Mouse (Mus musculus) intestine, postnatal 0 days (tissue): ENCODE data around the gene Pan2. TPM values are rescaled to one million over a fixed set of nuclear protein-coding genes. Genes with fewer than 3 reads are reported as not detected.

Experiments used
- ATAC-seq: fragments of 200-750 bp; cut with Nextera tagmentation; 2 replicates; pipeline ENCODE4 v1.8.0; 2017; ENCODE audit warnings: mild to moderate bottlenecking, moderate TSS enrichment, moderate library complexity
- H3K27ac ChIP-seq: fragments of 300-500 bp; sonication (generic); 2 replicates; pipeline ENCODE4 v1.5.1; 2014; ENCODE audit warnings: mild to moderate bottlenecking, low read depth, low read length, moderate library complexity
- H3K27me3 ChIP-seq: fragments of 300-500 bp; sonication (generic); replicated peaks from 2 replicates; pipeline ENCODE4 v1.6.1; 2014; ENCODE audit warnings: low read length, mixed read lengths; ENCODE audit not compliant: control insufficient read depth, insufficient read depth
- H3K36me3 ChIP-seq: fragments of 300-500 bp; sonication (generic); 2 replicates; pipeline ENCODE4 v1.6.1; 2014; ENCODE audit warnings: mild to moderate bottlenecking, moderate library complexity; ENCODE audit not compliant: control insufficient read depth, insufficient read depth
- H3K4me1 ChIP-seq: fragments of 300-500 bp; sonication (generic); replicated peaks from 2 replicates; pipeline ENCODE4 v1.6.1; 2014; ENCODE audit warnings: antibody characterized with exemption, low read length, mixed read lengths; ENCODE audit not compliant: control insufficient read depth, insufficient read depth
- H3K4me2 ChIP-seq: fragments of 300-500 bp; sonication (generic); replicated peaks from 2 replicates; pipeline ENCODE4 v1.6.1; 2014; ENCODE audit warnings: low read depth, mild to moderate bottlenecking, moderate library complexity
- H3K4me3 ChIP-seq: fragments of 300-500 bp; sonication (generic); 2 replicates; pipeline ENCODE4 v1.5.1; 2014; ENCODE audit warnings: low read depth, low read length
- H3K9ac ChIP-seq: fragments of 300-500 bp; sonication (generic); 2 replicates; pipeline ENCODE4 v1.6.1; 2014; ENCODE audit warnings: mild to moderate bottlenecking, low read depth, low read length
- H3K9me3 ChIP-seq: fragments of 300-500 bp; sonication (generic); 2 replicates; pipeline ENCODE4 v1.6.1; 2016; ENCODE audit warnings: mixed run types; ENCODE audit not compliant: control insufficient read depth
- CTCF ChIP-seq: sonication (generic); IDR thresholded peaks from 2 replicates; pipeline ENCODE4 v1.5.1; 2016; ENCODE audit warnings: low read depth, mild to moderate bottlenecking, control low read depth, antibody characterized with exemption, moderate library complexity
- WGBS: fragments of 180-500 bp; shearing (Covaris S2); extraction: QIAGEN DNeasy Blood & Tissue Kit; methylation state at CpG from one replicate; pipeline ENCODE4 v1.1.7; 2014; 5-methylcytosine and 5-hydroxymethylcytosine counted together
- polyA plus RNA-seq: library from polyadenylated mRNA; unstranded; fragments of >200 nt; fragmentation: Nextera tagmentation; extraction: Ambion mirVana; gene quantifications from 2 replicates; pipeline ENCODE4 v1.2.1, GENCODE M21; 2015

Gene Pan2
- polyA plus RNA-seq, 1 experiment from 2014 or later = 11.5 TPM

DNA sequence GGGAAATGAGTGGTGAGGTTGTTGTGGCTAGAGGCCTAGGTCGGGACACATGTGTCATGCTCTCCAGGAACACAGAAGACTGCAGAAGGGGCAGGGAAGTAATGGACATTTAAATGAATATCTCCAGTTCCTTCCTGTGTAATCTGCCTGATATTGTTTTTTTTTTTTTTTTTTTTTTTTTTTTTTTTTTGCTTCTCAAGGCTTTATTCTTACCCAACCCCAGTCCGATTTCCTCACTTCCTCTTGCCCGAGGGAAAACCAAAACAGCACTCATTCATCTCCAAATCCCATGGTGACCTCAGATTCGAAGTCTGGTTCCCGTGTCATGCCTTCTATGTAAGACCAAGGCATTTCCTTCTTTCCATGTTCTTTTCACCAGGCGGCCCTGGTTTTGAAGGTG is 4.9 kb upstream of the Pan2 start:
- H3K27ac ChIP-seq = no peak overlapping the region
- H3K9ac ChIP-seq = no peak overlapping the region
- H3K36me3 ChIP-seq = no peaks in the 10 kb centered on the region
- no peak for ATAC-seq
- H3K4me3 ChIP-seq = no peak overlapping the region
- no peak for TF ChIP-seq CTCF
- H3K27me3 ChIP-seq = no peaks in the 10 kb centered on the region
- H3K9me3 ChIP-seq = no peaks in the 10 kb centered on the region
- H3K4me2 ChIP-seq = no peak overlapping the region
- WGBS = 75% methylated on average over 6 of the region's 6 CpGs
- no peaks in the 10 kb centered on the region for H3K4me1 ChIP-seq

DNA sequence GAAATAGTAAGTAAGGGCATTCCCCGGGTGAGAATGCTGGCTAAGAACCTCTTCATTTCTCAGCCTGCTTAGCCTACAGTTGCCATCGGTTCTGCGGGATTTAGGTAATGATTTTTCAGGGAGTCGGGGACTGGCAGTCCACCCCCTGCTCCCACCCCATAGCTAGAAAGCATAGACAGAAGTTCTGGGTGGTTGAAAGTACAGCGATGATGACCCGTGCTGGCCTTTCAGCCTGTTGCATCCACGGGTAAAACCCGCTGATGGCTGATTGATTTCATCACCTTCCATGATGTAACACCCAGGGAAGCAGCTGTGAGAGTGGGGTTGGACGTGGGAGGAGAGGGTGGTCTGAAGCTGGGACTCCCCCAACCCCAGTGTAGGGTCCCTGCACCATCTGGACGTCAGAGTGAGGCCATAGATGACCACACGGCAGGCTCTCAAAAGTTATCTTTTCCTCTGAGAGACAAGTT is 4.4 kb upstream of the Pan2 start, which contains the start of gene Il23a:
TSS of gene Il23a (minus strand) at position 51 of the 470 bp plus-strand sequence.
- 79% methylated on average over 11 of the region's 11 CpGs for WGBS
- no peak within 1 kb of the TSS for H3K4me3 ChIP-seq
- no peak within 1 kb of the TSS for H3K4me2 ChIP-seq
- no peak within 1 kb of the TSS for H3K27ac ChIP-seq
- no peak for ATAC-seq
- TF ChIP-seq CTCF = no peak
- no peak within 1 kb of the TSS for H3K9ac ChIP-seq
- H3K4me1 ChIP-seq = no peaks in the 10 kb centered on the region
- H3K9me3 ChIP-seq = no peaks in the 10 kb centered on the region
- H3K27me3 ChIP-seq = no peaks in the 10 kb centered on the region
- H3K36me3 ChIP-seq = no peaks in the 10 kb centered on the region

DNA sequence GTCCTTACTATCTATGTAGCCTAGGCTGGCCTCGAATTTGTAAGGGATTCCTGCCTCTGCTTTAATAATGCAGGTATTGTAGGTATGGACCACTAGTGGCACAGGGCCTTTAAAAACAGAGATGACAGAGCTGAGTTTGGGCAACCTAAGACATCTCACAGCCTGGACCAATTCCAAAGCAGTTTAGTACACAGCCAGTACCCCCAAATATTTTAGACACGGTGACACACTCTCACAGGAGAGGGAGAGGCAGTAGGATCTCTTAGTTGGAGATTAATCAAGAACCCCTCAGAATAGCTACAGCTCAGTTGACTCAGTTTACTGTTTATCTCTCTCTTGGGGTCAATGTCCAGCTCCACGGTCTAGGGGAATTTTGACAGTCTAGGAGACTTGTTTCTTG is 778 bp upstream of the Pan2 start:
- no peak for TF ChIP-seq CTCF
- ATAC-seq = no peak
- H3K4me3 ChIP-seq = peak overlapping the region; percentile 65
- H3K4me2 ChIP-seq = peak overlapping the region; percentile 85
- 0 out of 2 replicates have a peak, but pooled peaks cover 5% of the 10 kb centered on the region for H3K4me1 ChIP-seq
- H3K9ac ChIP-seq = peak overlapping the region; percentile 84
- 22% methylated on average over 3 of the region's 3 CpGs for WGBS
- H3K27ac ChIP-seq = peak overlapping the region; percentile 92; the same call in 1 of the 2 replicates
- H3K27me3 ChIP-seq = no peaks in the 10 kb centered on the region
- no peaks in the 10 kb centered on the region for H3K9me3 ChIP-seq
- no peaks in the 10 kb centered on the region for H3K36me3 ChIP-seq

DNA sequence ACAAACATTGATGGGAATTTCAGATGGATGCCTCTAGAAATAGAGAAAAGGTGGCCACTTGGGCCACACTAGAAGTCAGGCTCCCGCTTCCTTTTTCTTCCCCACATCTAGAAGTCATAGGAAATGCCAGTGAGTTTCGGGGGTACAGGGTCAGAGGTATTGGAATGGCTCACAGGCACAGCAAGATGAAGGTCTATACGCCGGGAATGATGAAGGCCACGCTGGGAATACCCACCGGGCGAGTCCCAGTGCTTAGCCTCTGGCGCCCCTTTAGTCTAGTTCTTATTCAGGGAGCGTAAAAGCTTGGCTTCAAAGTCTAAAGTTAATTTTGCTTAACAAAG is 380 bp upstream of the Pan2 start:
- ATAC-seq = peak; percentile 42
- under 1% methylated on average over 9 of the region's 9 CpGs for WGBS
- Histone ChIP-seq H3K4me1 (0 out of 2 replicates have a peak, but pooled peaks cover 5% of the 10 kb centered on the region), H3K27ac (peak overlapping the region; percentile 92), H3K36me3 (peaks cover under 1% of the 10 kb centered on the region; the same call in 1 of the 2 replicates), H3K27me3 (no peaks in the 10 kb centered on the region), H3K4me2 (peak overlapping the region; percentile 85), H3K4me3 (peak overlapping the region; percentile 65), H3K9me3 (no peaks in the 10 kb centered on the region), H3K9ac (peak overlapping the region; percentile 84)
- TF ChIP-seq CTCF = no peak

DNA sequence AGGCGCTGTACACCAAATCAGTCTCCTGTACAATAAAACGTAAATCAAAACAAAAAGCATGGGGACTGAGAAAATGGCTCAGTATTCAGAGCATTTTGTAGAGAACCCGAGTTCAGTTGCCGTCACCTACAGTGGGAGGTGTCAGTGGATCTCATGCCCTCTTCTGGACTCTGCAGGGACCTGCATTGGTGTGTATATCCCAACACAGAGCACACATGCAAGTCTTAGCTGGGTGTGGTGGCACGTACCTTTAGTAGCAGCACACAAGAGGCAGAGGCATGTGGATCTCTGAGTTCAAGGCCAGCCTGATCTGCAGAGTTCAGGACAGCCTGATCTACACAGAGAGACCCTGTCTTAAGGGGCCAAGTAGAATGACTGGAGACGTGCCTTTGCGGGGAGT is 6.5 kb downstream of the Pan2 start:
- Histone ChIP-seq H3K9ac (no peak overlapping the region), H3K4me2 (no peak overlapping the region), H3K4me1 (0 out of 2 replicates have a peak, but pooled peaks cover 1% of the 10 kb centered on the region), H3K27me3 (no peaks in the 10 kb centered on the region), H3K27ac (no peak overlapping the region; the same call in 1 of the 2 replicates), H3K9me3 (no peaks in the 10 kb centered on the region), H3K4me3 (no peak overlapping the region), H3K36me3 (peaks cover 58% of the 10 kb centered on the region)
- TF ChIP-seq CTCF = 0 out of 2 replicates have a peak, but pooled peaks have one; percentile 3
- 89% methylated on average over 7 of the region's 7 CpGs for WGBS
- ATAC-seq = no peak

DNA sequence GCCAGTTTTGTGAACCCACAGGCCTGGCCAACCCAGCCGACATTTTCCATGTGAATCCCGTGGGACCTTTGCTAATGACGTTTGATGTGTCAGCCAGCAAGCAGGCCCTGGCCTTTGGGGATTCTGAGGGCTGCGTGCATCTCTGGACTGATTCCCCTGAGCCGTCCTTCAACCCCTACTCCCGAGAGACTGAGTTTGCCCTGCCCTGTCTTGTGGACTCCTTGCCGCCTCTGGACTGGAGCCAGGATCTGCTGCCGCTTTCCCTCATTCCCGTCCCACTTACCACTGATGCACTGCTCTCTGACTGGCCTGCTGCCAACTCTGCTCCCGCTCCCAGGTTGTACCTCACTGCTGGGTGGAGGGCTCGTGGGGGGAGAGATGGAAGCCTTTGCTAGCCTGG is 7.0 kb downstream of the Pan2 start:
- no peak for ATAC-seq
- H3K9me3 ChIP-seq = no peaks in the 10 kb centered on the region
- no peak overlapping the region for H3K9ac ChIP-seq
- H3K4me3 ChIP-seq = no peak overlapping the region
- WGBS = 59% methylated on average over 11 of the region's 11 CpGs
- H3K4me2 ChIP-seq = no peak overlapping the region
- peaks cover 64% of the 10 kb centered on the region for H3K36me3 ChIP-seq
- no peak for TF ChIP-seq CTCF
- no peaks in the 10 kb centered on the region for H3K27me3 ChIP-seq
- no peaks in the 10 kb centered on the region for H3K4me1 ChIP-seq
- H3K27ac ChIP-seq = no peak overlapping the region

DNA sequence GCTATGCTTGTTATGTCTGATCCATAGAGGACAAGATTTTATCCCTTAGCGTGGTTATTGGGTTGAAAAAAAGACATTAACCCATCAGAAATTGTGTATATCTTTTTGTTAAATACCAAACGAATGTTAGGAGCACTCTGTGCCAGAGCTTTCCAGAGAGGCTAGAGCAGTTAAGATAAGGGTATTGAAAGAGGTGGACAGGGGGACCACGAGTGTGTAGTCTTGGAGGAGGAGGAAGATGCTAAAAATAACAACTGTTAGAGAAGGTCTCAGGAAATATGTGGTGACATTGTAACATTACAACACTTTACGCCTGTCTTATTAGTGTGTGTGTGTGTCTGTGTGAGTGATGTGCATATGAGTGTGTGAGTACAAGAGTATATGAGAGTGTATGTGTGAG is 7.8 kb downstream of the Pan2 start:
- no peak for ATAC-seq
- no peaks in the 10 kb centered on the region for H3K4me1 ChIP-seq
- no peak overlapping the region for H3K9ac ChIP-seq
- peaks cover 71% of the 10 kb centered on the region for H3K36me3 ChIP-seq
- no peaks in the 10 kb centered on the region for H3K27me3 ChIP-seq
- WGBS = 80% methylated on average over 4 of the region's 4 CpGs
- no peak overlapping the region for H3K4me3 ChIP-seq
- H3K9me3 ChIP-seq = no peaks in the 10 kb centered on the region
- no peak overlapping the region for H3K27ac ChIP-seq
- no peak for TF ChIP-seq CTCF
- H3K4me2 ChIP-seq = no peak overlapping the region
